Mouse (Mus musculus): Measurements from ENCODE around the gene Cntn5.

Cntn5 gene

GRCm38 (mm10) chr9:10076282-10076681 lies 828.3 kb downstream of the Cntn5 start:
- no peak for DNase-seq (ENCODE audit: low read depth, low spot score)
- H3K36me3 ChIP-seq (ENCODE audit: control insufficient read depth, insufficient read depth, low read length, poor library complexity, severe bottlenecking), result no peaks in the 10 kb centered on the region
- no peaks in the 10 kb centered on the region for H3K27me3 ChIP-seq (ENCODE audit: control insufficient read depth, insufficient read depth, low read length, poor library complexity, severe bottlenecking)

GRCm38 (mm10) chr9:10073401-10073800 lies 831.2 kb downstream of the Cntn5 start:
- H3K36me3 ChIP-seq (ENCODE audit: control insufficient read depth, insufficient read depth, low read length, poor library complexity, severe bottlenecking), result no peaks in the 10 kb centered on the region
- no peaks in the 10 kb centered on the region for H3K27me3 ChIP-seq (ENCODE audit: control insufficient read depth, insufficient read depth, low read length, poor library complexity, severe bottlenecking)
- no peak for DNase-seq (ENCODE audit: low read depth, low spot score)

- H3K36me3 ChIP-seq (ENCODE audit: control insufficient read depth, insufficient read depth, low read length, poor library complexity, severe bottlenecking), result no peaks in the 10 kb centered on the region
- DNase-seq (ENCODE audit: low read depth, low spot score), result no peak
Measured at GRCm38 (mm10) chr9:10072860-10073259, 831.7 kb downstream of the Cntn5 start.

GRCm38 (mm10) chr9:10071271-10071670 lies 833.3 kb downstream of the Cntn5 start:
- Histone ChIP-seq H3K27me3 (ENCODE audit: control insufficient read depth, insufficient read depth, low read length, poor library complexity, severe bottlenecking) (no peaks in the 10 kb centered on the region), H3K36me3 (ENCODE audit: control insufficient read depth, insufficient read depth, low read length, poor library complexity, severe bottlenecking) (no peaks in the 10 kb centered on the region)
- no peak for DNase-seq (ENCODE audit: low read depth, low spot score)

More at GRCm38 (mm10) chr9:10072860-10073259, 831.7 kb downstream of the Cntn5 start:
- H3K27me3 ChIP-seq (ENCODE audit: control insufficient read depth, insufficient read depth, low read length, poor library complexity, severe bottlenecking), result no peaks in the 10 kb centered on the region

- no peak for DNase-seq (ENCODE audit: low read depth, low spot score)
- H3K36me3 ChIP-seq (ENCODE audit: control insufficient read depth, insufficient read depth, low read length, poor library complexity, severe bottlenecking), result no peaks in the 10 kb centered on the region
- H3K27me3 ChIP-seq (ENCODE audit: control insufficient read depth, insufficient read depth, low read length, poor library complexity, severe bottlenecking), result no peaks in the 10 kb centered on the region
Measured at GRCm38 (mm10) chr9:10044969-10045789, 859.4 kb downstream of the Cntn5 start.

- Histone ChIP-seq H3K36me3 (ENCODE audit: control insufficient read depth, insufficient read depth, low read length, poor library complexity, severe bottlenecking) (no peaks in the 10 kb centered on the region), H3K27me3 (ENCODE audit: control insufficient read depth, insufficient read depth, low read length, poor library complexity, severe bottlenecking) (no peaks in the 10 kb centered on the region)
- DNase-seq (ENCODE audit: low read depth, low spot score), result no peak
Measured at GRCm38 (mm10) chr9:10043001-10043400, 861.6 kb downstream of the Cntn5 start.

- H3K27me3 ChIP-seq (ENCODE audit: control insufficient read depth, insufficient read depth, low read length, poor library complexity, severe bottlenecking), result no peaks in the 10 kb centered on the region
- H3K36me3 ChIP-seq (ENCODE audit: control insufficient read depth, insufficient read depth, low read length, poor library complexity, severe bottlenecking), result no peaks in the 10 kb centered on the region
- no peak for DNase-seq (ENCODE audit: low read depth, low spot score)
Measured at GRCm38 (mm10) chr9:10015129-10015528, 889.4 kb downstream of the Cntn5 start.

- no peaks in the 10 kb centered on the region for H3K27me3 ChIP-seq (ENCODE audit: control insufficient read depth, insufficient read depth, low read length, poor library complexity, severe bottlenecking)
- DNase-seq (ENCODE audit: low read depth, low spot score), result no peak
- no peaks in the 10 kb centered on the region for H3K36me3 ChIP-seq (ENCODE audit: control insufficient read depth, insufficient read depth, low read length, poor library complexity, severe bottlenecking)
Measured at GRCm38 (mm10) chr9:9984028-9984427, 920.5 kb downstream of the Cntn5 start.

- H3K36me3 ChIP-seq (ENCODE audit: control insufficient read depth, insufficient read depth, low read length, poor library complexity, severe bottlenecking), result no peaks in the 10 kb centered on the region
- no peak for DNase-seq (ENCODE audit: low read depth, low spot score)
- H3K27me3 ChIP-seq (ENCODE audit: control insufficient read depth, insufficient read depth, low read length, poor library complexity, severe bottlenecking), result no peaks in the 10 kb centered on the region
Measured at GRCm38 (mm10) chr9:9983220-9983619, 921.4 kb downstream of the Cntn5 start.

GRCm38 (mm10) chr9:9965370-9965769 lies 939.2 kb downstream of the Cntn5 start:
- H3K36me3 ChIP-seq (ENCODE audit: control insufficient read depth, insufficient read depth, low read length, poor library complexity, severe bottlenecking), result no peaks in the 10 kb centered on the region
- H3K27me3 ChIP-seq (ENCODE audit: control insufficient read depth, insufficient read depth, low read length, poor library complexity, severe bottlenecking), result no peaks in the 10 kb centered on the region
- no peak for DNase-seq (ENCODE audit: low read depth, low spot score)

GRCm38 (mm10) chr9:9960610-9961172 lies 943.9 kb downstream of the Cntn5 start:
- no peaks in the 10 kb centered on the region for H3K27me3 ChIP-seq (ENCODE audit: control insufficient read depth, insufficient read depth, low read length, poor library complexity, severe bottlenecking)
- DNase-seq (ENCODE audit: low read depth, low spot score), result no peak

GRCm38 (mm10) chr9:9949346-9949745 lies 955.2 kb downstream of the Cntn5 start:
- Histone ChIP-seq H3K27me3 (ENCODE audit: control insufficient read depth, insufficient read depth, low read length, poor library complexity, severe bottlenecking) (no peaks in the 10 kb centered on the region), H3K36me3 (ENCODE audit: control insufficient read depth, insufficient read depth, low read length, poor library complexity, severe bottlenecking) (no peaks in the 10 kb centered on the region)
- DNase-seq (ENCODE audit: low read depth, low spot score), result no peak

More at GRCm38 (mm10) chr9:9960610-9961172, 943.9 kb downstream of the Cntn5 start:
- H3K36me3 ChIP-seq (ENCODE audit: control insufficient read depth, insufficient read depth, low read length, poor library complexity, severe bottlenecking), result no peaks in the 10 kb centered on the region

- Histone ChIP-seq H3K36me3 (ENCODE audit: control insufficient read depth, insufficient read depth, low read length, poor library complexity, severe bottlenecking) (no peaks in the 10 kb centered on the region), H3K27me3 (ENCODE audit: control insufficient read depth, insufficient read depth, low read length, poor library complexity, severe bottlenecking) (no peaks in the 10 kb centered on the region)
- DNase-seq (ENCODE audit: low read depth, low spot score), result no peak
Measured at GRCm38 (mm10) chr9:9944872-9945271, 959.7 kb downstream of the Cntn5 start.

GRCm38 (mm10) chr9:9937444-9938436 lies 966.8 kb downstream of the Cntn5 start:
- Histone ChIP-seq H3K27me3 (ENCODE audit: control insufficient read depth, insufficient read depth, low read length, poor library complexity, severe bottlenecking) (no peaks in the 10 kb centered on the region), H3K36me3 (ENCODE audit: control insufficient read depth, insufficient read depth, low read length, poor library complexity, severe bottlenecking) (no peaks in the 10 kb centered on the region)
- DNase-seq (ENCODE audit: low read depth, low spot score), result no peak
